In the genomic region with DNA sequence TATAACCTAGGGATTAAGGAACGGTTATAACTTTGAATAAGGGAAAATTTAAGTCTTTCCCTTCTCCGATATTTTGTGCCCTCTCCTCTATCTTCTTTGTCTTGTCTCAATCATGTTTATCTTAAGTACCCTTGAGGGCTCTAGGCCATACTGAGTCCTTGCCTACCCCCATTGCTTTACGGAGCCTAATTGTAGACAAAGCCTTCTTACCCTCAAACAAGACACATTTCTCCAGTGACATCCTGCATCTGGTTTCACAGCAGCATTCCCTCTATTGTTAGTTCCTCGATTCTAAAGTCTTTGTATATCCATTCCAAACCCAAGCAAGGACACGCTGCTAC, we compare ENCODE assay signal across 11 mouse cellular contexts.
DNase-seq lines count a peak whose midpoint lies in the region; ATAC-seq lines count a peak whose summit lies in the region.
"Had no signal": no experiment of that assay in that cellular context is flagged by ENCODE, and none has a peak within 500 bp of the region (broad histone marks: within the 10 kb centered on the region; RNA-seq: fewer than 3 reads in every experiment).

No protein-coding gene starts in this region.

- H3K27ac ChIP-seq in intestine, embryonic 15.5 days: no peak overlapping the region
- H3K27ac ChIP-seq in intestine, embryonic 16.5 days (ENCODE audit: low read length): no peak overlapping the region
- no peak overlapping the region for H3K27ac ChIP-seq in neural tube, embryonic 12.5 days
- H3K27ac ChIP-seq: left cerebral cortex, adult 2 months; liver, embryonic 14.5 days had no signal

- DNase-seq in neural tube, embryonic 10.5 days (ENCODE audit: extremely low spot score, low spot score): no peak
- DNase-seq in c-Kit-positive CD71-positive TER-119-positive erythroid progenitor cells, embryonic 14.5 days (ENCODE audit: low spot score): no peak
- no peak for DNase-seq in adipocyte (ENCODE audit: low spot score)

- H3K4me3 ChIP-seq in intestine, embryonic 15.5 days (replicated peaks): no peak overlapping the region
- H3K4me3 ChIP-seq in intestine, embryonic 16.5 days (ENCODE audit: low read length): no peak overlapping the region
- H3K4me3 ChIP-seq in neural tube, embryonic 12.5 days: no peak overlapping the region
- H3K4me3 ChIP-seq: limb, embryonic 12.5 days had no signal

- no peaks in the 10 kb centered on the region for H3K9me3 ChIP-seq in intestine, embryonic 15.5 days
- H3K9me3 ChIP-seq in intestine, embryonic 16.5 days (ENCODE audit: control insufficient read depth, low read length): no peaks in the 10 kb centered on the region
- no peaks in the 10 kb centered on the region for H3K9me3 ChIP-seq in neural tube, embryonic 12.5 days
- H3K9me3 ChIP-seq: G1E; limb, embryonic 12.5 days had no signal

- H3K9ac ChIP-seq in intestine, embryonic 15.5 days: no peak overlapping the region
- no peak overlapping the region for H3K9ac ChIP-seq in intestine, embryonic 16.5 days (ENCODE audit: low read depth, low read length)
- H3K9ac ChIP-seq in neural tube, embryonic 12.5 days: no peak overlapping the region
- H3K9ac ChIP-seq: limb, embryonic 12.5 days; liver, embryonic 14.5 days had no signal

- H3K4me2 ChIP-seq in intestine, embryonic 15.5 days (replicated peaks): no peak overlapping the region
- H3K4me2 ChIP-seq in intestine, embryonic 16.5 days (ENCODE audit: low read depth, low read length): no peak overlapping the region
- H3K4me2 ChIP-seq in neural tube, embryonic 12.5 days (replicated peaks): no peak overlapping the region
- H3K4me2 ChIP-seq: limb, embryonic 12.5 days had no signal

- WGBS in intestine, embryonic 15.5 days: 46% methylated on average over 5 of the region's 5 CpGs
- WGBS in intestine, embryonic 16.5 days: 48% methylated on average over 5 of the region's 5 CpGs
- 49% methylated on average over 5 of the region's 5 CpGs for WGBS in neural tube, embryonic 12.5 days

- ATAC-seq in intestine, embryonic 15.5 days: peak; percentile 54
- ATAC-seq in intestine, embryonic 16.5 days: no peak
- peak; percentile 49; the same call in 1 of the 2 replicates for ATAC-seq in neural tube, embryonic 12.5 days (ENCODE audit: low FRiP score, low read depth)
- 0 out of 2 replicates have a peak, but pooled peaks have one; percentile 7 for ATAC-seq in granulocyte monocyte progenitor cell, adult 5-6 weeks (replicated peaks; ENCODE audit: poor library complexity, severe bottlenecking)

- H3K4me1 ChIP-seq in intestine, embryonic 15.5 days (replicated peaks): no peaks in the 10 kb centered on the region
- peaks cover 3% of the 10 kb centered on the region; the same call in 1 of the 2 replicates for H3K4me1 ChIP-seq in intestine, embryonic 16.5 days (ENCODE audit: control insufficient read depth, insufficient read depth, low read length)
- no peaks in the 10 kb centered on the region for H3K4me1 ChIP-seq in neural tube, embryonic 12.5 days
- H3K4me1 ChIP-seq: limb, embryonic 12.5 days had no signal

- H3K36me3 ChIP-seq in intestine, embryonic 15.5 days: no peaks in the 10 kb centered on the region
- H3K36me3 ChIP-seq in intestine, embryonic 16.5 days (ENCODE audit: control insufficient read depth, insufficient read depth, low read length): no peaks in the 10 kb centered on the region
- H3K36me3 ChIP-seq in neural tube, embryonic 12.5 days: no peaks in the 10 kb centered on the region
- H3K36me3 ChIP-seq: G1E; limb, embryonic 12.5 days had no signal

- no peaks in the 10 kb centered on the region for H3K27me3 ChIP-seq in intestine, embryonic 15.5 days (replicated peaks)
- H3K27me3 ChIP-seq in intestine, embryonic 16.5 days (replicated peaks; ENCODE audit: control insufficient read depth, insufficient read depth, low read length): no peaks in the 10 kb centered on the region
- H3K27me3 ChIP-seq in neural tube, embryonic 12.5 days (replicated peaks): no peaks in the 10 kb centered on the region
- H3K27me3 ChIP-seq: limb, embryonic 12.5 days had no signal
